In genomic region chr11:95860071-95860490, GRCm38 (mm10) we compare ENCODE assay signal across 8 mouse cellular contexts. TPM values are rescaled to one million over a fixed set of nuclear protein-coding genes. Genes with fewer than 3 reads are reported as not detected.
A peak's percentile ranks its signal among the peaks of the same experiment; 100 is the strongest.
DNase-seq lines count a peak whose midpoint lies in the region; ATAC-seq lines count a peak whose summit lies in the region.

No protein-coding gene starts in this region.

- no peak for ATAC-seq in embryonic facial prominence, embryonic 12.5 days (ENCODE audit: insufficient number of reproducible peaks, insufficient read depth, low FRiP score, low TSS enrichment)
- no peak for ATAC-seq in limb, embryonic 11.5 days (ENCODE audit: insufficient number of reproducible peaks, low FRiP score, low TSS enrichment, low read depth)
- ATAC-seq in neural tube, embryonic 13.5 days (ENCODE audit: low read depth): no peak

- peak overlapping the region; percentile 92; the same call in 1 of the 2 replicates for H3K27ac ChIP-seq in embryonic facial prominence, embryonic 12.5 days
- no peak overlapping the region for H3K27ac ChIP-seq in limb, embryonic 11.5 days (replicated peaks; ENCODE audit: low read depth, low read length)
- H3K27ac ChIP-seq in neural tube, embryonic 13.5 days (replicated peaks): no peak overlapping the region; the same call in 1 of the 2 replicates

- peaks cover 8% of the 10 kb centered on the region; the same call in 1 of the 2 replicates for H3K4me1 ChIP-seq in embryonic facial prominence, embryonic 12.5 days
- H3K4me1 ChIP-seq in limb, embryonic 11.5 days (ENCODE audit: control insufficient read depth, insufficient read depth, low read length): no peaks in the 10 kb centered on the region
- H3K4me1 ChIP-seq in neural tube, embryonic 13.5 days (replicated peaks): peaks cover 20% of the 10 kb centered on the region

- no peaks in the 10 kb centered on the region for H3K27me3 ChIP-seq in embryonic facial prominence, embryonic 12.5 days
- H3K27me3 ChIP-seq in limb, embryonic 11.5 days (ENCODE audit: control insufficient read depth, insufficient read depth, low read length): no peaks in the 10 kb centered on the region
- H3K27me3 ChIP-seq in neural tube, embryonic 13.5 days: no peaks in the 10 kb centered on the region

- DNase-seq in spleen, postnatal 36 days (ENCODE audit: low spot score in 2 of 2): peak; percentile 27 to 37
- no peak for DNase-seq in spleen, postnatal 14 days (ENCODE audit: low spot score in 2 of 2)
- no peak for DNase-seq in limb, embryonic 11.5 days (ENCODE audit: low spot score)
- DNase-seq in frontal cortex, postnatal 14 days (ENCODE audit: low spot score in 2 of 2): no peak
- DNase-seq in ovary, adult 18-20 months (ENCODE audit: low spot score): no peak
- no peak for DNase-seq in urinary bladder, adult 2 months (ENCODE audit: low spot score)

- H3K9ac ChIP-seq in embryonic facial prominence, embryonic 12.5 days: peak overlapping the region; percentile 51
- no peak overlapping the region for H3K9ac ChIP-seq in limb, embryonic 11.5 days (ENCODE audit: low read length)
- H3K9ac ChIP-seq in neural tube, embryonic 13.5 days: peak overlapping the region; percentile 67

- 24% methylated on average over 3 of the region's 3 CpGs for WGBS in embryonic facial prominence, embryonic 12.5 days
- 34% methylated on average over 3 of the region's 3 CpGs for WGBS in limb, embryonic 11.5 days
- 21% methylated on average over 3 of the region's 3 CpGs for WGBS in neural tube, embryonic 13.5 days

- H3K9me3 ChIP-seq in embryonic facial prominence, embryonic 12.5 days: no peaks in the 10 kb centered on the region
- H3K9me3 ChIP-seq in limb, embryonic 11.5 days (ENCODE audit: control insufficient read depth, low read length): no peaks in the 10 kb centered on the region
- no peaks in the 10 kb centered on the region for H3K9me3 ChIP-seq in neural tube, embryonic 13.5 days

- H3K36me3 ChIP-seq in embryonic facial prominence, embryonic 12.5 days: no peaks in the 10 kb centered on the region
- no peaks in the 10 kb centered on the region for H3K36me3 ChIP-seq in limb, embryonic 11.5 days (ENCODE audit: control insufficient read depth, insufficient read depth, low read length)
- no peaks in the 10 kb centered on the region for H3K36me3 ChIP-seq in neural tube, embryonic 13.5 days

- H3K4me2 ChIP-seq in embryonic facial prominence, embryonic 12.5 days (replicated peaks): peak overlapping the region; percentile 62
- peak overlapping the region; percentile 79 for H3K4me2 ChIP-seq in limb, embryonic 11.5 days (ENCODE audit: low read depth, severe bottlenecking)
- H3K4me2 ChIP-seq in neural tube, embryonic 13.5 days: peak overlapping the region; percentile 75

- peak overlapping the region; percentile 67 for H3K4me3 ChIP-seq in embryonic facial prominence, embryonic 12.5 days
- peak overlapping the region; percentile 68 for H3K4me3 ChIP-seq in limb, embryonic 11.5 days (ENCODE audit: low read depth, low read length)
- H3K4me3 ChIP-seq in neural tube, embryonic 13.5 days: peak overlapping the region; percentile 76

RNA-seq across cellular contexts. Expression of gene Abi3, which starts 17.8 kb away (rescaled TPM):
- 4.3 and 5.0 TPM in 2 replicates for polyA plus RNA-seq in embryonic facial prominence, embryonic 12.5 days (2016; fragmentation: Nextera tagmentation; extraction: Ambion mirVana)
- 1.4 and 2.8 TPM in 2 replicates for polyA plus RNA-seq in limb, embryonic 11.5 days (2014; fragmentation: Nextera tagmentation; extraction: Ambion mirVana)
- 2.5 and 2.6 TPM in 2 replicates for polyA plus RNA-seq in neural tube, embryonic 13.5 days (2015; fragmentation: Nextera tagmentation; extraction: Ambion mirVana)
- 8.1 and 10.1 TPM in 2 replicates for polyA plus RNA-seq in urinary bladder, adult 2 months (2012; rRNA removed)

RNA-seq across cellular contexts. Expression of gene Gngt2, which starts 23.1 kb away (rescaled TPM):
- 8.9 and 13.1 TPM in 2 replicates for polyA plus RNA-seq in embryonic facial prominence, embryonic 12.5 days (2016; fragmentation: Nextera tagmentation; extraction: Ambion mirVana)
- polyA plus RNA-seq in limb, embryonic 11.5 days (2014; fragmentation: Nextera tagmentation; extraction: Ambion mirVana): 8.1 and 9.8 TPM in 2 replicates
- polyA plus RNA-seq in neural tube, embryonic 13.5 days (2015; fragmentation: Nextera tagmentation; extraction: Ambion mirVana): 3.2 and 4.6 TPM in 2 replicates
- 21.0 and 24.5 TPM in 2 replicates for polyA plus RNA-seq in urinary bladder, adult 2 months (2012; rRNA removed)

RNA-seq across cellular contexts. Expression of gene Phospho1, which starts 35.8 kb away (rescaled TPM):
- not detected in 2 replicates for polyA plus RNA-seq in embryonic facial prominence, embryonic 12.5 days (2016; fragmentation: Nextera tagmentation; extraction: Ambion mirVana)
- polyA plus RNA-seq in limb, embryonic 11.5 days (2014; fragmentation: Nextera tagmentation; extraction: Ambion mirVana): 0.60 TPM in 1 of 2 replicates, not detected in the other
- polyA plus RNA-seq in neural tube, embryonic 13.5 days (2015; fragmentation: Nextera tagmentation; extraction: Ambion mirVana): not detected in 2 replicates
- 33.2 and 40.8 TPM in 2 replicates for polyA plus RNA-seq in urinary bladder, adult 2 months (2012; rRNA removed)

RNA-seq across cellular contexts. Expression of gene B4galnt2, which starts 54.6 kb away (rescaled TPM):
- polyA plus RNA-seq in embryonic facial prominence, embryonic 12.5 days (2016; fragmentation: Nextera tagmentation; extraction: Ambion mirVana): not detected in 2 replicates
- polyA plus RNA-seq in limb, embryonic 11.5 days (2014; fragmentation: Nextera tagmentation; extraction: Ambion mirVana): not detected in 2 replicates
- not detected in 2 replicates for polyA plus RNA-seq in neural tube, embryonic 13.5 days (2015; fragmentation: Nextera tagmentation; extraction: Ambion mirVana)
- polyA plus RNA-seq in urinary bladder, adult 2 months (2012; rRNA removed): not detected in 2 replicates

Comparison
In these comparisons a context has a peak if more than half of its experiments do, and no peak if none do; other contexts are left out.
1. DNase-seq: peak in spleen, postnatal 36 days (2 of 2); none in spleen, postnatal 14 days (0 of 2), limb, embryonic 11.5 days (single experiment), frontal cortex, postnatal 14 days (0 of 2), ovary, adult 18-20 months (single experiment) and urinary bladder, adult 2 months (single experiment).
2. RNA of gene Phospho1, which starts 35.8 kb away (polyA plus RNA-seq): 33.2 to 40.8 TPM in urinary bladder, adult 2 months; 0.60 TPM in limb, embryonic 11.5 days, not detected in neural tube, embryonic 13.5 days and not detected in embryonic facial prominence, embryonic 12.5 days; every median in the first group is over 10 times any median in the second.
3. Peak in every context shown above with its lines, with median percentiles within 50 percentile points of each other: H3K4me2 ChIP-seq and H3K4me3 ChIP-seq.